Mouse (Mus musculus): Measurements from ENCODE around the gene Prkar2b. TPM values are rescaled to one million over a fixed set of nuclear protein-coding genes. Genes with fewer than 3 reads are reported as not detected.
A peak's percentile ranks its signal among the peaks of the same experiment; 100 is the strongest.

The Prkar2b gene
- total RNA-seq, 1 experiment from 2014 or later: 39.8 TPM

DNA sequence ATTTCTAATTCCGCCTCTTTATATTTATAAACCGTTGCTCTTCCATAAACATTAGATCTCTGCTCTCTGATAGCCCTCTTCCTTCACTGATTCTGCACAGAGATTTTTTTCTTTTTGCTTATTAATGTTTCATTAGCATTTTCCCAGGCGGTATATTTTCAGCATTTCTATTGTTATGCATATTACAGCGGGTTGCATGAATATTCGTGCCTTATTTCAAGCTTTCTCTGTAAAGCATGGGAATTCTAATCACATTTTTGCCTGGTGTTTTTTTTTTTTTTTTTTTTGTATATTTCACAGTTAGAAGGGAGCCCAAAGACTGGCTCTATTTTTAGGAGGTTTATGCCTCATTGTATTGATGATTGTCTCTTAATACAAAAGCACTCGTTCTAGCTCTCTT lies 13.2 kb upstream of the Prkar2b start:
- no peak for ATAC-seq (ENCODE audit: extremely low read depth, insufficient number of reproducible peaks, low FRiP score, poor library complexity, severe bottlenecking)

DNA sequence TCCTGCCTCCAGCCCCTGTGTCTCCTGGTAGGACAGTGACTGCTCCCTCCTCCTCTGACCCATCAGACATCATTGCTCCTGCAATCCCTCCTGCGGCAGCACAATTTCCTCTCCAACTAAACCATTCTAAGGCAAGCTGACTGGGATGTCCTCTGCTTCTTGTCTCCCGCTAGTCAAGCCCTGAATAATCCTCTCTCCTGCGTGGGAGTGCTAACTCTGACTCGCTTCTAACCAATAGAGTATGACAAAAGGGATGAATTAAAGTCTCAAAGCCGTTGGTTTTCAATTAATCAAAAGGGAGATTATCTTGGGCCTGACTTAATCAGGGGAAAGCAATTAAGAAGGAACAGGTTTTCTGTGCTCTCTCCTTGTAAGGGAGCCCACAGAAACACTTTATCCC lies 4.9 kb upstream of the Prkar2b start:
- no peak for ATAC-seq (ENCODE audit: extremely low read depth, insufficient number of reproducible peaks, low FRiP score, poor library complexity, severe bottlenecking)

DNA sequence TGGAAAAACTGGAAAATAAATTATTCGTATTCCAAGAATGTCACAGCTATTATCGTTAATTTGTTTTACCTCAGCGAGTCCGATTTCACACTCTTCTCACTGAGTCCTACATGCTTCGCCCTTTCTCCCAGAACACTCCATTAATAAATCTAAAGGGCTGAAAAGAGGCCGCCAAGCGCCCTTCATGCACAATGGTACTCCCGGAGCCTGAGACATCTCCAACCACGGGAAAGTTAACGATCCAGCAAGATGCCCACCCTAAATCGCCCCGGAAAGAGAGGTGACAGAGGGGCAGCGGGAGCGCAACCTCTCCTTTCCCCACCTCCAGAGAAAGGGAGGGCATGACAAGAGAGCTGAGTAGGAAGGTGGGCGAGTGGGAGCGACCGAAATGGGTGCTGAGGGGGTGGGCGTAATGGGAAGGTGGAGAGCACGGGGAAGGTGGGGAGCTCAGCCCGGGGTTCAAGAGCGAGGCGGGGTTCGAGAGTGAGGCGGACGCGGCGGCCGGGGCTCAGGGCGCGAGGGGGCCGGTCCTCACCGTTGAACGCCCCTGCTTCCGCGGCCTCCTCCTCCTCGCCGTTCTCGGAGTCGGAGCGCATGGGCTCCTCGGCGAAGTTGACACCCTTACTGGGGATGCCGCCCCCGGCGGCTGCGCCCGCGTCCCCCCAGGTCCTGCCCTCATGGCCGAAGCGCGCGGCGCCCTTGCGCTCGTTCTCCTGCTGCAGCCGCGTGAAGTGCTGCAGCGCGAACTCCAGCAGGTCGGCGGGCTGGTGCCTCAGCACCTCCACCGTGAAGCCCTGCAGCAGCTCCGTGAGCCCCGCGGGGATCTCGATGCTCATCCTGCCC lies 628 bp downstream of the Prkar2b start:
- ATAC-seq (ENCODE audit: extremely low read depth, insufficient number of reproducible peaks, low FRiP score, poor library complexity, severe bottlenecking): peak; percentile 18

DNA sequence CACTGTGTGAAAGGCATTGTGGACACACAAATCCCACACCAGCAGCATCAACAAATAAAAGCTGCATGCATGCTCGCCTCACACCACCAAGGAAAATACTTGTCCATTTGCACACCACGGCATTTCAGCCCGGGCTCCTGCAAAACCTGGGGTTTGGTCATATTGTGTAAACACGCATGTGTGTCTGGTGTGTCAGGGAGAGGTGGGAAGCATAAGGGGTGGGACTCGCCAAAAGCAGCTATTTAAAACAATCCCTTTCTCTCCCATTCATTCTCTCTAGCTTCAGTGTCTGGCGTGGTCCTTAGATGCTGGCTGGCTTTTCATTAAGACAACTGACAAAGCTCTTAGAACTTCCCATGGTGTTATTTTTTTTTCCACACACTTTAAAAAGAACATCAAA lies 1.4 kb downstream of the Prkar2b start:
- no peak for ATAC-seq (ENCODE audit: extremely low read depth, insufficient number of reproducible peaks, low FRiP score, poor library complexity, severe bottlenecking)

DNA sequence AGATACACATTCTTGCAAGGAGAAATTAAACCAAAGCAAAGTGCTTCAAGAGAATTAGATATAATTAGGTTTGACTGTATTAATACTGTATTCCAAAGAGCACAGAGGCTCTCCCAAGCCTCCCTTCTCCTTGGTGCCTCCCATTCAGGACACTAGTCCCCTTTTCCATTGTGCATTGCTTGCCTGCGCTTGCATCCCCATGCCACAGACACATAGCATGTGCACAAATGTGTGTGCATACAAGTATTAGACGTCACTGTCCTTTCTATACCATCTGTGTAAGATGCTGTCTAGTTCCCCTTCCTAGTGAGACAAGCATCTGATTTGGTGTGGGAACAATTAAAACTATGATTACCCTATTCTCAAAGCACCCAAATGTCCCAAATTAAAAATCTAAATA lies 2.0 kb downstream of the Prkar2b start:
- no peak for ATAC-seq (ENCODE audit: extremely low read depth, insufficient number of reproducible peaks, low FRiP score, poor library complexity, severe bottlenecking)

DNA sequence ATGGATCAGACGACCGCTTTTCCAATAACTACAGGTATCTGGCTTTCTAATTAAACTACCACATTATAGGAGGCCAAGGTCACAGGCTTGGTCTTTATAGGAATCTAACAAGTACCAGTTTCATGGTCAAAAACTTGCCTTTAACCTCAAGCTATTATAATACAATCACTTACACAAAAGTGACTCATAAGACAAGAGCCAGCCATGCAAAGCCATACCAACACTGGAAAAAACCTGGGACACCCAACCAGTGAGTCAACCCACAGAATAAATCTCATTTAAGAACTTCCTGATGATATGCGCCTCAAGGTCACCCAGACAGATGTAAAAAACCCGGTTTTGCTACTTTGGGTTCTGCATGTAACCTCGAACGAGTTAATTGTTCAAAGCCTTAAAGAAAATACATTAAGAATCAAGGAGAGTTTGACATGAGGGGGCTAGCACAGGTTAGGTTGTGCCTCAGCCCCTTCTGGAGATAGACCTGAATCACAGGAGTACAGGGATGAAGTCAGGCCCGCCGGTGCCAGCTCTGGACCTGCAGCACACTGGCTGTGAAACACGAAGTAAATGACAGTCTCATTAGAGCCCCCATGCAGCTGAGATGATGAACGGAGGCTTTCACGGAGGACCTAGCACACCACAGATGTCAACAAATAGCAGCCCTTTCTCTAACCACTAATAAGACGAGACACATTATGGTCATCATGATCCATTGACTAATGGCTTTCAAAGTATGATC lies 3.5 kb downstream of the Prkar2b start:
- no peak for ATAC-seq (ENCODE audit: extremely low read depth, insufficient number of reproducible peaks, low FRiP score, poor library complexity, severe bottlenecking)

DNA sequence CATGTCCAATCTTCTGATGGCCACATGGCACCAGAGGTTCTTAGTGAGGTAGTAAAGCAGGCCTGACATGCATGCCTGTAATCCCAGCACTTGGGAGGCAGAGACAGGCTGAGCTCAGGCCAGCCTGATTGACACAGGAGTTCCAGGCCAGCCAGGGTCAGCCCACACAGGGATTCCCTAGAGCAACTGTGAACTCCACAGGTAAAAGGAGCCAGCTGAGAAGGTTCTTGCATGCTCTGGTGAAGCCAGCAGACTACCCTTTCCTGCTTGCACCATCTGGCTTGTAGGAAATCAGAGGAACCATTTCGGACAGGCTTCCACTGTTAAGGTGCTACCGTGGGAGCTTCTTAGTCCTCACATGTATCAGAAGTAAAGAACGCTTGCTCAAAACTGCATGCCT lies 5.3 kb downstream of the Prkar2b start:
- ATAC-seq (ENCODE audit: extremely low read depth, insufficient number of reproducible peaks, low FRiP score, poor library complexity, severe bottlenecking): no peak

DNA sequence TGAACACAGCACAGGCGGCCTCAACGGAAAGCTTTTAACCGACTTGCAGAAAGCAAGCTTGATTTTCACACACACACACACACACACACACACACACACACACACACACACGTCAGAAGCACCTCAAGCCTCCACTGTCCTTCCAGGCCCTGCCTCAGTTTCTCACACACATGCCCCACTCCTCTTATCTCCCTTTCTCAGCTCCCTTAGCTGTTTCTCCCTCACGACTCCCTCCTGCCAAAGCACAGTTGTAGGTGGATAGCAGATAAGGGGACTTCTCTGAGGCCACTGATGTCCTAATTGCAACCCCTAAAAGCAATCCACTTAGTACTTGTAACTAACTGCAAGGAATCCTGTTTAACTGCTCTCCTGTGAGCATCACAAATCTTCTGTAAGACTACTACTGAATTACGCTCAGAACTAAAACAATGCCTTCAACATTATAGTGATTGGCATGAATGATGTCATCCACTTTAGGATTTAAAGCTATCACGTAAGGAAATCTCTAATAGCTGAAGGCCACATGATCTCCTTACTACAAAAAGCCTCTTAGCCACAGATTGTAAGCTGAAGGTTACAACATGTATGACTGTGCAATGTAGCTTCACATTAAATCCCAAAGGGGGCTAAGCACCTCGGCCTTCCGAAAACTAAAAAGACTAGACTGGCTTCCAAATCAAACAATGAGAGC lies 6.5 kb downstream of the Prkar2b start:
- ATAC-seq (ENCODE audit: extremely low read depth, insufficient number of reproducible peaks, low FRiP score, poor library complexity, severe bottlenecking): no peak

DNA sequence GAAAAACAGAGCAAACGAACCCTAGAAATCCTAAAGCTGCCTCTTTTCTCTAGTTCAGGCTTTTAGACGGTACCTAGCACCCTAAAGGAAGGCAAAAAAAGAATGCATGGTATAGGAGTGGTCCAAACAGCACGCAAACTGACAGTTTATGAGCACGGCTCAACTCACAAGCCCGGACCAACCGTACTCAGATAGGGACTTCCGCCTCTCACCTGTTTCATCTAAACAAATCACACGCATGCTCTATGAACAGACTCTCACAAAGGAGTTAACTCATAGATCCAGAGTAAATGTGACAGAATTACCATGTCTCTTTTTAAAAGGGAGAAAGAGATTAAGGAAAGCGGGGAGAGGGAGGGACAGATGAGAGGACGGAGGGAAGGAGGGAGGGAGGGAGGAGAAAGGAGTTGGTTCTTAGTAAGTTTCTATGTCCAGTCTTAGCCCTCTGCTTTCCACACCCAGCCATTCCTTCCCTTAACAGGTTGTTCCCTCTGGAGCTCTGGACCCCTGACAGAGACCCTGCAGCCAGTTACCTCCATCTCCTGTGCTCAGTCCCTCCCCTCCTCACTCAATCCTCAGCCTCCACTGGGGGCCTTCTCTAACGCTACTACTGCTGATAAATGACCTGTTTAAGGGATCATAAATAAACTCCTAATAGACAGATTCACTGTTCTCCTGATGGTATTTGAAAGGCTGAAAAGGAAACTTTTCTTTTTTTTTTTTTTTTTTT lies 7.3 kb downstream of the Prkar2b start:
- ATAC-seq (ENCODE audit: extremely low read depth, insufficient number of reproducible peaks, low FRiP score, poor library complexity, severe bottlenecking): no peak

DNA sequence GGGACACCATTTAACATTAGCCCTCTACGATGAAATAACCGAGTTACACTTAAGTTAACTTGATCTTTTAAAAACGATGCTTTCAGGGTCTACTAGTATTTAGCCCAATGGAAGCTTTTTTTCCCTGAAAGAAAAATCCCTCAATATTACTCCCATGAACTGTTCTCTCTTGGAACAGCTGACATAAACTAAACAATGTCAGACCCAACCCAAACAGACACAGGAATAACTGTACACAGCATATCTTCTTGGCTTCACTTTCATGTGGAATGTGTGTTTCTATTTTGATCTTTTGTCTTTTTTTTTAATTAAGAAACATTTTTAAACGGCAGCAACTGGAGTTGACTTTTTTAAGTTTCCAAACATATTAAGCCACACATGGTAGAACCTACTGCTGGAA lies 8.2 kb downstream of the Prkar2b start:
- no peak for ATAC-seq (ENCODE audit: extremely low read depth, insufficient number of reproducible peaks, low FRiP score, poor library complexity, severe bottlenecking)

DNA sequence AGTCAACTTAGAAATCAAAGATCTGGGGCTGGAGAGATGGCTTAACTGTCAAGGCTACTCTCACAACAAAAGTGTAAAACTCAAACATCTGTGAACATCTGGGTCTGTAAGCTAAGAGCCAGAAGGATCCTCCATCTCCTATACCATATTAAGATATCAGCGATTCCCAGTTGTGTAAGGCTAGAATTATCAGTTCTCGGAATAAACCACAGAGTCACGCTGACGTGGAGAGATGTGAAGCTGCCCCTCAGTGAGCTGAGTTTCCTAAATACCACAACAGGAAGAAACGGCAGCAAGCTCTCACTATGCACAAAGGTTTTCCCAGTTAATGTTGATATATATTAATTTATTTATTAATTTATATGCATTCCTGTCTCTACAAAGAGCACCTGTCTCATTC lies 10.9 kb downstream of the Prkar2b start:
- no peak for ATAC-seq (ENCODE audit: extremely low read depth, insufficient number of reproducible peaks, low FRiP score, poor library complexity, severe bottlenecking)

DNA sequence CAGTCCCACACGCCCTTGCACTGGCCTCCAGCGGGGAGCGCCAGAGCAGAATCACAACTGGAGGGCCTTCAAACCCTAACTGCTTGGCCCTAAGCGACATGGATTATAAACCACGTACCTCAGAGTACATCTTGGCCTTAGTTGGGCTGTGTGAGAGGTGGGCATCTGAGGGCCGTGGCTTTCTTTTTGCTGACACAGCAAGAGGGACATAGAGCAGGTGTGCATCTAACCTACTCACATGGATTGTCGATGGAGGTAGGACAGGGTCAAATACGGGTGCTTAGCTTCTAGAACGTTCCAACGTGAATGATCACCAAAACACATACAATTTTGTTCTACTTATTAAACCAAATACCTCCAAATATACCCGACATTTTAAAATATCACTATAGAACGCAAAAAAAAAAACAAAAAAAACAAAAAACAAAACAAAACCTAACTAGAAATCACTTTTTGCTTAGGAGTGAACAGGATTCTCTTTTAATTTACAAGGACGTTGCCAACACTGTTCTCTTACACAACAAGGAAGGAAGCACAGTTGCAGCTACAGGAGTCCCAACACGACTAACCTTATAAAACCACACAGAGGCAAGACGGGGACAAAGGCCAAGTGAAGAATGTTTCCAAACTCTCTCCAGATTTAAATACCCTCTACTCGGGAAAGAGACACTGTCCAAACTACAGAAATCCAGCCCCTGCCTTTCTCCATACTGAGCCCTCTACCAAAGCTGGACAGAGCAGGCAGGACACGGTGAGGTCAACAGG lies 15.3 kb downstream of the Prkar2b start:
- no peak for ATAC-seq (ENCODE audit: extremely low read depth, insufficient number of reproducible peaks, low FRiP score, poor library complexity, severe bottlenecking)

DNA sequence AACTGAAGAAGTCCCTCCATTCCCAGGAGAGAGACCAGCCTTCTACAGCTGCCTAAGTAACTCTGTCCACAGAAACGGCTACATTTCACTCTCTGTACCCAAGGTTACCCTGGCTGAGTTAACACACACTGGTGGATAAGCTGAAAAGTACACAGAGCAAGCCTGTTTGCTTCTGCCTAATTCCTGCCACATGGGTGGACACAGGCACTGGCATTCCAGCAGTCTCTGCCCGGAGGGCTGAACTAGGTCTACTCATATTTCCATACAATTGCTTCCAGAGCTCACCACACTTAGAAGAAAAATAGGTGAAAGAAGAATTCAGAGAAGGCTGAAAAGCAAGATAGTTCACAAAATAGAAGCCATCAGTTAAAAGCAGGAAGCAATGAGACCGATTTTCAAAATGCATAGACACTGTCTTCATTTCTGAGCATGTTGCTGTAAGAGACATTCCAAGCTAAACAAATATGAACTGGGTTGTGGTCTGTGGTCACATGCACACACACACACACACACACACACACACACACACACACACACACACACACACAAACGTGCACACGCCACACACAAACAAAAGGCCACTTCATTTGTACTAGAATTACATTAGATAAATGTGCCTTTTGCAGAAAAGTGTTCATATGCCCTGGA lies 16.5 kb downstream of the Prkar2b start:
- ATAC-seq (ENCODE audit: extremely low read depth, insufficient number of reproducible peaks, low FRiP score, poor library complexity, severe bottlenecking): no peak

DNA sequence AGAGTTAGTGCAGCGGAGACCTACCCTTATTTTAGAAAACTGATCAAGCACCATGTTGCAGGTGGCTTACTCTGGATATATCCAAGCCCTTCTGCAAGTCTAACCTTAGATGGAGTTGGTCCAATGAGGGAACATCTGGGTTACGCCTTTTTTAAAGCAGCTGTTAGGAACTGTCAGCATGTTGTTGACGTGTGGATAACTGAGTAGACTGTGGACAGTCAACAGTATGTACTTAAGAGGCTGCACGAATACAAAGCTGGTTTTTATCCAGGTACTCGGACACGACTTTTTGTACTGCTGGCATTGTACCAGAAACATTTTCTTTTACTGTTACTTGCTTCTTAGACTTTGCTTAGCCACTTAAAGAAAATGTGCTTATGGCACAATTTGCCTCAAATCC lies 27.6 kb downstream of the Prkar2b start:
- no peak for ATAC-seq (ENCODE audit: extremely low read depth, insufficient number of reproducible peaks, low FRiP score, poor library complexity, severe bottlenecking)

DNA sequence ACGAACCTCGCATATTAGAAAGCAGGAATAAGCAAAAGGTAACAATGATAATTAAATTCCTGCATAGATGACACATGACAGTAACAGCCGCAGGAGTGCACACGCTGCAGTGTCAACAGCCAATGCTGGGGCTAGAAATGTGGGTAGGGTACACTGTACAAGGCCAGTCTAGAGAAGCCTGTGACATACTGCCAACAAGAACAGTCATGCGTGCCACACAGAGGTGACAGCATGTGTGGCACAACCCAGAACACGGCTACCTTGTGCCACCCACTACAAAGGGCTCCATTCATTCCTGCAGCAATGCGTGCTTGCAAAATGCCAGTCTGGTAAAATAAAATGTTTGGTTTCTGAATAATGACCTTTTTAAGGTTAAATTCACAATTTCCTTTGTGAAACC lies 28.2 kb downstream of the Prkar2b start:
- no peak for ATAC-seq (ENCODE audit: extremely low read depth, insufficient number of reproducible peaks, low FRiP score, poor library complexity, severe bottlenecking)

DNA sequence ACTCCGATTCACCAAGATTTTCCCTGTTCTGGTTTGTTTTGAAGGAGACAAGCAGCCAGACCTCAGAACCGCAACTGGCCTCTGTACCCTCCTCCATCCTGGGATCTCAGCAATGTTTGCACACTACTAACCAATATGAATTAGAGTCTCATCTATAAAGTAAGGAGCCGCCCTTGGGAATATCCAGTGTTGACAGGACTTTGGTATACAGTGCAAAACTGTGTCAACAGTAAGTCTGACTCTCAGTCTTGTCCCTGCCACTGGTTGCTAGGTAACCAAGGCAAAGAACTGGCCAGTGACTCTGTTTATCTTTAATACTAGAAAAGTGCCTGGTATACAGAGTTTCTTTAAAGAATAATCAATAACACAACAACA lies 42.7 kb downstream of the Prkar2b start:
- ATAC-seq (ENCODE audit: extremely low read depth, insufficient number of reproducible peaks, low FRiP score, poor library complexity, severe bottlenecking): no peak

DNA sequence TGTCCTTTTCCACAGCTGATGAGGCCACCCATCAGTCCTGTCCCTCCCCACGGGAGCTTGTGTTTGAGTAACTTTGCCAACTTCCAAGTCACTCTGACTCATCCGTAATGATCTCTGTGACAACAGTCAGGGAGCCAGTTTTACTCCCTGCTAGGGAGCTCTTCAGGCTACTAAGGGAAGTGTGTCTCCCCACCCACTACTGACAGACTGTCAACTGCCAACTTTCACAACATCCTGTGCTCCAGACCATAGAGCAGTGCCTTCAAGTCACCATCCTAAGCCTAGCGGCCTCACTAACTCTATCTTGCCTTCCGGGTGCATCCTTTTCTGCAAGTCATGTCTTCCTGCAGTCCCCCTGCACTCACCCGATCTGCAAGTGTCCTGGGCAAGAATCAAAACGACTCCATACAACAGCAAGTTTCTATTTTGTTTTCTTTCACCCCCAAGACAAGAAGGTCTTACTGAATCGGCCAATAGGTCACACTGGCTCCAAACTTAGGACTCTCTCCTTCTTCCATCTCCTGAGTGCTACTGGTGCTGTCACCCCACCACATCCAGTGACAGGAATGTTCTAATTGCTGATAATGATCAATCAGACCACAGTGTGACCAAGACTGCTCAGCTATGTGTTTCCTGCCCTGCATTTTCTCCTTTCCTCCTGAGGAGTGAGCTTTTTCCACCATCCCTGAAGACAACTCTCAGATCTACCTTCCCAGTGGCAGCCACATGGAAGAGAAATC lies 43.3 kb downstream of the Prkar2b start:
- ATAC-seq (ENCODE audit: extremely low read depth, insufficient number of reproducible peaks, low FRiP score, poor library complexity, severe bottlenecking): peak; percentile 80

DNA sequence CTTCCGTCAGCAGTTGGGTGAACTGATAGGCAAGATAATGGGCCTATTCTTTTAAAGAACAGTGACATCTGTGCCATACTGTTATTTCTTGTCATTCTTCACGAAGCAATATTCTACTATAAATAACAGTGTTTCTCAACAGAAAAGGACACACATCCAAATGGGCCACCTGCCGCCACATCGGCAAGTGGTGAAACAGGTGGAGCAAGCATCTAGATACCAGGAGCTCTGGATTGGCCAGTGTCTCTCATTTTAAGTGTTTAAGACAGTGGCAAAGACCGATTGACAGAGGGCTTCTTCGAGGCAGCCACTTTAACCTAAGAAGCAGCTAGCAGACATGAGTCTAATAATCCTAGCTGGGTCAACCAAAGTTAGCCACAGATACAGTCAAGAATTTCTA lies 44.6 kb downstream of the Prkar2b start:
- no peak for ATAC-seq (ENCODE audit: extremely low read depth, insufficient number of reproducible peaks, low FRiP score, poor library complexity, severe bottlenecking)
